Mouse (Mus musculus): ENCODE results near the gene Arrdc1. TPM values are rescaled to one million over a fixed set of nuclear protein-coding genes. Genes with fewer than 3 reads are reported as not detected.
"Not testable (repeated sequence)": the region's sequence is repeated elsewhere in the genome, so short reads cannot be mapped to it uniquely, and the experiment has no call there.

Arrdc1 gene
- polyA plus RNA-seq, 1 experiment: 15.2 TPM

GRCm38 (mm10) chr2:24950189-24950535 is 15.1 kb upstream of the Arrdc1 start:
- H3K4me1 ChIP-seq (ENCODE audit: control insufficient read depth, insufficient read depth, low read length): no peaks in the 10 kb centered on the region
- peak overlapping the region; percentile 85 for H3K4me3 ChIP-seq (ENCODE audit: insufficient read depth, low read length)
- H3K27ac ChIP-seq (ENCODE audit: insufficient read depth, low read length): no peak overlapping the region
- no peak for TF ChIP-seq POLR2A (IDR thresholded peaks at IDR 0.05; ENCODE audit: low read depth, low read length)

GRCm38 (mm10) chr2:24949421-24950188 is 14.6 kb upstream of the Arrdc1 start, which contains the start of gene Zmynd19:
Gene Zmynd19 (plus strand): TSS chr2:24949792.
- no peaks in the 10 kb centered on the region for H3K4me1 ChIP-seq (ENCODE audit: control insufficient read depth, insufficient read depth, low read length)
- TF ChIP-seq CTCF (IDR thresholded peaks at IDR 0.05; ENCODE audit: borderline replicate concordance, insufficient read depth, low read length): no peak
- TF ChIP-seq POLR2A (IDR thresholded peaks at IDR 0.05; ENCODE audit: low read depth, low read length): peak; percentile 63
- H3K27ac ChIP-seq (ENCODE audit: insufficient read depth, low read length): no peak within 1 kb of the TSS
- H3K4me3 ChIP-seq (ENCODE audit: insufficient read depth, low read length): peak within 1 kb of the TSS; percentile 85

GRCm38 (mm10) chr2:24944304-24944703 is 9.3 kb upstream of the Arrdc1 start:
- H3K27ac ChIP-seq (ENCODE audit: insufficient read depth, low read length); H3K4me1 ChIP-seq (ENCODE audit: control insufficient read depth, insufficient read depth, low read length); H3K4me3 ChIP-seq (ENCODE audit: insufficient read depth, low read length): not testable (repeated sequence)

GRCm38 (mm10) chr2:24942092-24942491 is 7.0 kb upstream of the Arrdc1 start:
- no peaks in the 10 kb centered on the region for H3K4me1 ChIP-seq (ENCODE audit: control insufficient read depth, insufficient read depth, low read length)
- no peak overlapping the region for H3K4me3 ChIP-seq (ENCODE audit: insufficient read depth, low read length)
- H3K27ac ChIP-seq (ENCODE audit: insufficient read depth, low read length): no peak overlapping the region
- TF ChIP-seq POLR2A (IDR thresholded peaks at IDR 0.05; ENCODE audit: low read depth, low read length): no peak
- TF ChIP-seq CTCF (IDR thresholded peaks at IDR 0.05; ENCODE audit: borderline replicate concordance, insufficient read depth, low read length): no peak

- Histone ChIP-seq H3K27ac (ENCODE audit: insufficient read depth, low read length) (no peak overlapping the region), H3K4me1 (ENCODE audit: control insufficient read depth, insufficient read depth, low read length) (no peaks in the 10 kb centered on the region), H3K4me3 (ENCODE audit: insufficient read depth, low read length) (peak overlapping the region; percentile 74)
- TF ChIP-seq POLR2A (IDR thresholded peaks at IDR 0.05; ENCODE audit: low read depth, low read length) (no peak), CTCF (IDR thresholded peaks at IDR 0.05; ENCODE audit: borderline replicate concordance, insufficient read depth, low read length) (no peak)
Observed at GRCm38 (mm10) chr2:24934441-24934963, 550 bp downstream of the Arrdc1 start.

GRCm38 (mm10) chr2:24929593-24929992 is 5.5 kb downstream of the Arrdc1 start:
- Histone ChIP-seq H3K27ac (ENCODE audit: insufficient read depth, low read length) (no peak overlapping the region), H3K4me3 (ENCODE audit: insufficient read depth, low read length) (no peak overlapping the region)
- no peak for TF ChIP-seq POLR2A (IDR thresholded peaks at IDR 0.05; ENCODE audit: low read depth, low read length)

GRCm38 (mm10) chr2:24929119-24929518 is 5.9 kb downstream of the Arrdc1 start:
- Histone ChIP-seq H3K4me1 (ENCODE audit: control insufficient read depth, insufficient read depth, low read length) (no peaks in the 10 kb centered on the region), H3K4me3 (ENCODE audit: insufficient read depth, low read length) (no peak overlapping the region), H3K27ac (ENCODE audit: insufficient read depth, low read length) (no peak overlapping the region)
- TF ChIP-seq CTCF (IDR thresholded peaks at IDR 0.05; ENCODE audit: borderline replicate concordance, insufficient read depth, low read length) (no peak), POLR2A (IDR thresholded peaks at IDR 0.05; ENCODE audit: low read depth, low read length) (no peak)

More at GRCm38 (mm10) chr2:24929593-24929992, 5.5 kb downstream of the Arrdc1 start:
- no peaks in the 10 kb centered on the region for H3K4me1 ChIP-seq (ENCODE audit: control insufficient read depth, insufficient read depth, low read length)

- Histone ChIP-seq H3K27ac (ENCODE audit: insufficient read depth, low read length) (no peak overlapping the region), H3K4me3 (ENCODE audit: insufficient read depth, low read length) (no peak overlapping the region), H3K4me1 (ENCODE audit: control insufficient read depth, insufficient read depth, low read length) (no peaks in the 10 kb centered on the region)
- no peak for TF ChIP-seq POLR2A (IDR thresholded peaks at IDR 0.05; ENCODE audit: low read depth, low read length)
- no peak for TF ChIP-seq CTCF (IDR thresholded peaks at IDR 0.05; ENCODE audit: borderline replicate concordance, insufficient read depth, low read length)
Observed at GRCm38 (mm10) chr2:24927810-24928479, 7.1 kb downstream of the Arrdc1 start.

- no peak overlapping the region for H3K4me3 ChIP-seq (ENCODE audit: insufficient read depth, low read length)
- H3K27ac ChIP-seq (ENCODE audit: insufficient read depth, low read length): no peak overlapping the region
- H3K4me1 ChIP-seq (ENCODE audit: control insufficient read depth, insufficient read depth, low read length): no peaks in the 10 kb centered on the region
- TF ChIP-seq CTCF (IDR thresholded peaks at IDR 0.05; ENCODE audit: borderline replicate concordance, insufficient read depth, low read length) (no peak), POLR2A (IDR thresholded peaks at IDR 0.05; ENCODE audit: low read depth, low read length) (no peak)
Observed at GRCm38 (mm10) chr2:24926965-24927358, 8.1 kb downstream of the Arrdc1 start.

GRCm38 (mm10) chr2:24926345-24926964 is 8.6 kb downstream of the Arrdc1 start:
- H3K4me3 ChIP-seq (ENCODE audit: insufficient read depth, low read length): no peak overlapping the region
- no peak overlapping the region for H3K27ac ChIP-seq (ENCODE audit: insufficient read depth, low read length)
- H3K4me1 ChIP-seq (ENCODE audit: control insufficient read depth, insufficient read depth, low read length): no peaks in the 10 kb centered on the region
- no peak for TF ChIP-seq POLR2A (IDR thresholded peaks at IDR 0.05; ENCODE audit: low read depth, low read length)
- TF ChIP-seq CTCF (IDR thresholded peaks at IDR 0.05; ENCODE audit: borderline replicate concordance, insufficient read depth, low read length): no peak

All from embryonic fibroblast, embryonic 13.5 days (primary cell).